Mouse (Mus musculus): ENCODE results near the gene Snapc2.
A peak's percentile ranks its signal among the peaks of the same experiment; 100 is the strongest.
"Not testable (repeated sequence)": the region's sequence is repeated elsewhere in the genome, so short reads cannot be mapped to it uniquely, and the experiment has no call there.

Snapc2 gene

DNA sequence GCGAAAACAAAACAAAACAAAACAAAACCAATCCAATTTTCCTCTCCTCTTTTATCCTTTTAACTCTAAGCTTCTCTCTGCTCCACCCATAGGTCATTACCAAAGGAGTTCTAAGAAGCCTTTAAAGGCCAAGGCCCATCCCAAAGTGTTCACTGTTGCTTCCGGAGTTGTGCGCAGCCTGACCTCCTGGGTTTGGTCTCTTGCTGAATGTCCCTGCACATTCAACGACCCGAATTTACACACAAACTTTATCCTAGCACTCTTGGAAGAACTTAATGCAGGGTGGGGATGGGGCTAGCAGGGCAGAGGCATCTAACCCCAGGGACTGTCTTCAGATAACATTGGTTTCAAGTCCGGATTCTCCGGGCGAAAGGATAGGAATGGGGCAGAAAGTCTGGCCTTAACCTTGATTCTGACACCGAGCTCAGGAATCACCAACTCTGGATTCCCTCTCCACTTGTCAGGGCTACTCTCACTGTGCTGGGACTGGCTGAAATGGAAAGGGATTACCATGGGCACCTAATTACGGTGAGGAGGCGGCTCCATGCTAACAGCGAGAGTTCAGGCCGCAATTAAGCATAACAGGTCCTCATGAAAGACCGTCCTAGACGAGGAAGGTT, 15.0 kb upstream of the Snapc2 start:
- peak in 1 of 2 experiments; percentile 27 for DNase-seq (ENCODE audit: low spot score in 2 of 2)

DNA sequence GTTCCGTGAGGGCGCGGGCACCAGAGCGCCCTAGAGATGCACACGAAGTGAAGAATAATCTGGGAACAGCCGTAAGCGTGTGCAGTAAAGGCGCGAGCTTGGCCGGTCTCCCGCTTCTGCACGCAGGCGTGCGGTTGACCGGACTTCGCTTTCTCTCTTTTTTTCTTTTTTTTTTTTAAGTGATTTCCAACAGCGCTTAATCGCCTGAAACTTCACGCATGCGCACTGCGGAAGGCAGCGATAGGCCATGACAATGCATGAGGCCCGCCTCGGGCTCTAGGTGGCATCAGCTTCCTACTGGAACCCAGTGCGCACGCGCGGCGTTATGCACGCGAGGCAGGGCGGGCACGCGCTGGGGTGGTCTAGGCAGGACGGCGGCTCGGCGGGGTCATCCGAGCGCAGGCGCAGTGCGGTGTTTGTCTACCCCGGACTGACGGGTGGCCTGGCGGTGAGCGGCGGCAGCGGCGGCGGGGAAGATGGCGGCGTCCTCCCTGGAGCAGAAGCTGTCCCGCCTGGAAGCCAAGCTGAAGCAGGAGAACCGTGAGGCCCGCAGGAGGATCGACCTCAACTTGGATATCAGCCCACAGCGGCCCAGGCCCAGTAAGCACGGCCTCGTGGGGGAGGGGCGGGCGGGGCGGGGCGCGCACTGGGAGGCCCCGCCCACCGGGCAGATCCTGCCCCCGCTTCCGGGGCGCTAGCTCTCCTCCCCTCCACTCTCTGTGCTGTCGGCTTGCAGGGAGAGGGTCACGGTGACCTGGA, 14.3 kb upstream of the Snapc2 start, which contains the start of the genes Map2k7 and Gm49320:
TSS of gene Map2k7 (plus strand) at position 307 of the 759 bp plus-strand sequence.
TSS of gene Gm49320 (plus strand) at position 432 of the 759 bp plus-strand sequence.
- peak; percentile 100 for DNase-seq (ENCODE audit: low spot score in 2 of 2)

DNA sequence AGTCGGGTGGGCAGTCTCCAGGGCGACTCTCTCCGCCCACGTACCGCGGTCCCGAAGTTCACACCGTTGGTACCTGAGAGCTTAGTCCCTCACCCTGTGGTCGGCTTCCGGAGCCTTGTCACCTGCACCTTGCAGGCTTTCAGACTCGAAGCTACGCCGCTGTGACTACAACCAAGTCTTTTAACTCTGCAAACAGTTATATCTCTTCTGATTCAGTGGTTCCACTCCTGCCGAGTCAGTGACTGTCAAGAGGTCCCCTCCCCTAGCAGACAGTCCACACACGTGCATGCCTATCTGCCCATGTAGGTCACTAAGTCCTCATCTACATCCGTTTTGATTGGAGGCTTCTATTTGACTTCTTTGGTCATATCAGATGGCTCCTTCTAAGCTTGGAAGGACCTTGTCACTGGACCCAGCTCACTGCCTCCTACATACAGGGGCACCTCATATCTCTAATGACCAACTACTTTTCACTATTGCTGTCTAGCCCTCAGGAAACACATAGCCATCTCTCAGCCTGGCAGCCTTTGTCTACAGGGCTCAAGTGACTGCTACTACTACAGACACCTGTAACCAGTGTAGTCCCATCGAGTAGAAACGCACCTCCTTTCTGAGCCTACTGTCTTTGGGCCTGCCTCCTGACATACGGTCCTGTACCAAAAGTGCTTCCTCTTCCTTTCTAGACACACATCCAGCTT, 13.5 kb upstream of the Snapc2 start:
- DNase-seq (ENCODE audit: low spot score in 2 of 2): peak in 1 of 2 experiments; percentile 30

GRCm38 (mm10) chr8:4245061-4245460, 7.8 kb upstream of the Snapc2 start:
- DNase-seq (ENCODE audit: low spot score in 2 of 2): no peak

- peak in 1 of 2 experiments; percentile 37 for DNase-seq (ENCODE audit: low spot score in 2 of 2)
Measured at GRCm38 (mm10) chr8:4245737-4246136, 7.1 kb upstream of the Snapc2 start.

- DNase-seq (ENCODE audit: low spot score in 2 of 2): no peak
Measured at GRCm38 (mm10) chr8:4247241-4247640, 5.6 kb upstream of the Snapc2 start.

GRCm38 (mm10) chr8:4247951-4248540, 4.8 kb upstream of the Snapc2 start, which contains the start of gene Tgfbr3l:
TSS of gene Tgfbr3l (plus strand) at chr8:4248214.
- peak in 1 of 2 experiments; percentile 35 for DNase-seq (ENCODE audit: low spot score in 2 of 2)

DNA sequence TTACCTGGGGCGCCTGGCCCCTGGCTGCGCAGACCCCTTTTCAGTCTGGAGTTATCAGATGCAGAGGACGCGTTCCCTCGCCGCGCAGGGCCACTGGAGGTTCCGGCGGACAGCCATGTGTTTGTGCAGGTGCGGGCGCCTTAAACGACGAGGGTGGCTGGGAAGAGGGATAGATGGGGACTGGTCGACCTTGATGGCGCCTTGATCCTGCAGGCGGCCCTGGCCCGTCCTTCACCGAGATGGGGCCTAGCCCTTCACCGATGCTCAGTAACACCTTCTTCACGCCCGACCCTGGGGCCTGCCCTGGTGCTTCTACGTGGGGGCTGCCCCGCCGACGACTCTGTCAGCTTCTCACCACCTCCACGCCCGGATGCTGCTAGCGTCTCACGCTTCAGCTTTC, 3.7 kb upstream of the Snapc2 start:
- DNase-seq (ENCODE audit: low spot score in 2 of 2): no peak

GRCm38 (mm10) chr8:4250306-4250970, 2.4 kb upstream of the Snapc2 start:
- DNase-seq (ENCODE audit: low spot score in 2 of 2): peak; percentile 88 to 90

GRCm38 (mm10) chr8:4252116-4252760, 642 bp upstream of the Snapc2 start:
- no peak for DNase-seq (ENCODE audit: low spot score in 2 of 2)

DNA sequence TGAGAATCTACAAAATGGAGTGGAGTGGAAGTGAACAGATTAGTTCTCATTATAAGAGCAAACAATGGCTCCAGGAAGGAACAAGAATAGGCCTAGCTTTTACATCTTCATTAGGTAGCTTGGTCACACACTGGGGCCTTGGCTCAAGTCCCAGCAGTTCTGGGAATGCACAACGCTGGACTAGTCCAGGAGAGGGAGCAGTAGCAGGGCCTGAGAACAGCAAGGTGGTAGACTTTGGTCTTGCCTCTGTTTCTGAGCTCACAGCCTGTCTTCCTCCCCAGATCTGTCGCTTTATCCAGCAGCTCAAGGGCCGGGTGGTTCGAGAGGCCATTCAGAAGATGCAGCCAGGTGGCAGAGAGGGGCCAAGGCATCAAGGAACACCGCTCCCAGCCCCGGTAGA, 1.1 kb downstream of the Snapc2 start:
- peak; percentile 89 to 90 for DNase-seq (ENCODE audit: low spot score in 2 of 2)

- not testable (repeated sequence) for DNase-seq (ENCODE audit: low spot score in 2 of 2)
Measured at GRCm38 (mm10) chr8:4255471-4255870, 2.6 kb downstream of the Snapc2 start.

GRCm38 (mm10) chr8:4256911-4257310, 4.0 kb downstream of the Snapc2 start:
- peak; percentile 93 to 95 for DNase-seq (ENCODE audit: low spot score in 2 of 2)

- DNase-seq (ENCODE audit: low spot score in 2 of 2): no peak
Measured at GRCm38 (mm10) chr8:4257350-4257749, 4.5 kb downstream of the Snapc2 start.

GRCm38 (mm10) chr8:4258233-4258632, 5.4 kb downstream of the Snapc2 start:
- DNase-seq (ENCODE audit: low spot score in 2 of 2): peak; percentile 91 to 92

DNA sequence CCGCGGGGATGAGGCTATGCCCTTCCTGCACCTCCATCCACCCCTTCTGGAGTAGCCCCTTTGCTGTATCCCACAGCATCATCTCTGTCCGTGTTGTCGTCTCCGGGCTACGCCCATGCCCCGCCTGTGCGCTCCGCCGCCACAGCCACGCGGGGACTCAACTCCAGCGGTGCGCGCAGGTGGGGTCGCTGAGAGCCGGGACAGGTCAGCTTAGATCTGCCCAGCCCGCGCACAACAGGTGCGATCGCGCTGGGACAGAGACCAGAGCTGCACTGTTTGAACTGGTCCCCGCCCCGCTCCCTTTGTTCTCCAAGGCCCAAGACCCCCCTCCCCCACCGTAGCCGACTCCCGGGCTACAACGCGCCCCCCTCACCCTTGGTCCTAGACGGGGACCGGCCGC, 5.8 kb downstream of the Snapc2 start:
- peak in 1 of 2 experiments; percentile 81 for DNase-seq (ENCODE audit: low spot score in 2 of 2)

- DNase-seq (ENCODE audit: low spot score in 2 of 2): peak; percentile 96 to 97
Measured at GRCm38 (mm10) chr8:4259125-4259804, 6.4 kb downstream of the Snapc2 start, which contains the start of gene Ctxn1. TSS of gene Ctxn1 (minus strand) at chr8:4259274.

DNA sequence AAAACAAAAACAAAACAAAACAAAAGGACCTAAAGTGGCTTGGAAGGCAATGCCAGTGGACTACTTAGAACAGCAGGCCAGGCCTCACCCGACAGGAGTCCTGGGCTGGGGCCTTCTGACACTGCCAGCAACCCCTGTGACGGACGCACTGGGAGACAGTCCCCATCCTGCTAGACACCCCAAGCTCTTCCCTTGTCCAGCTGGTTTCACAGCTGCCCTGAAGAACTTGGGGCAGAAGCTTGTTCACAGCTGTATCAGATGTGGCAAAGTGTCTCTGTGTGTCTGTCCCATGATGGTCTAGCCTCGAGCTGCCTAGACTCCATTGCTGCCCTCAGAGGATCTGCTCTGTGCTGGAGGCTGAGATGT, 6.9 kb downstream of the Snapc2 start:
- no peak for DNase-seq (ENCODE audit: low spot score in 2 of 2)

DNA sequence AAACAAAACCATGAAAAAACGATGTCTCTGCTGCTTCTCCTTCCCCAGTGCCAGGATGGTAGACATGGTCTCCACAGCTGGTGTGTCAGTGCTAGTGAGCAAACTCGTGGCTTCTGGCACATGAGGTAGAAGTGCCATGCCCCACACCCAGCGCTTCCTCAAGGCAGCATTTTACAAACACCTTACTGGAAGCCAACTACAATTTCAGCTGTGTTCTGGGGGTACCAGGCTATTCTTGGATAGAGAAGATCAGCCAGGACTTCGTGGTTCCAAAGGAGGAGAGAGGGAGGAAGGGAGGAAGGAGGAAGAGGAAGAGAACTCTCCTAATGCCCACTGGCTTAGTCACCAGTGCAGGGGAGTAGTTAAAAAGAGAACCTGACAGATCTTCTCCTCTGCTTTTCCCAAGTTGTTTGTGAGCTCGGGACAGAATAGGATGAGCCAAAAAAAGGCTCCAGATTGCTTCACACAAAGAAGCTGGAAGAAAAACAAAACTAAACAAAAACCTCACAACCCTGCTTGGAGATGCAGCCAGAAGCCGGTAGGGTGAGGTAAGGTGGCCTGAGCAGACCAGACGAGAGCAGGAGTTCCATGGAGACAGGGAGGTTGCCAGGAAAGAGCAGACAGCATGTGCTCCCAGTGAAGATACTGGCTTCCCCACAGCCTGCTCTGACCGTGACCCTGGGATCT, 10.4 kb downstream of the Snapc2 start:
- peak in 1 of 2 experiments; percentile 56 for DNase-seq (ENCODE audit: low spot score in 2 of 2)

Measured in right cerebral cortex, postnatal 10 days (tissue).